Mouse (Mus musculus) layer of hippocampus, adult 18-20 months (tissue): ENCODE measurements at regions not wholly inside any gene's neighbourhood (a gene's known extent, or its start where the extent isn't known, plus 50 kb on each side); places are given as distances from the start of the nearest gene placed in this dataset.

Experiments
- DNase-seq, 2 experiments: peaks; one replicate each; pipeline ENCODE4 v3.0.0; 2022; ENCODE audit warnings: low spot score in 2 of 2

DNA sequence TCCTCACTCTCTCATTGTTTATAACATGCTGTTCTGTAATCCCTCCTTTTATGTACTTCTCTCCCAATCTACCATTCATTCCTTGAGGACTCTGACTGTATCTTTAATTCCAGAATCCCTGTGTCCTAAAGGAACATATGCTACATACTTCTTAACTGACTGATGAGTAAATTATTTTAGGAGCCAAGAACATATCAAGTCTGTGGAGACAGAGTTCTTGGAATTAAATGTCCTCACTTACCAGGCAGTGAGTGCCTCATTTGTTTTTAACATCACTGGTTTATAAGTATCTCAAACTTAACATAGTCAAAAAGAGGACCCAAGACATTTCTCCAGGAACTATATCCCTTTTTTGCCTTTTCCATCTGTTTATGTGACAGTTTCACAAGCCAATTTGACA is 168.0 kb downstream of the Magee1 start:
- DNase-seq: peak in 1 of 2 experiments; percentile 3
